Mouse (Mus musculus): Measurements from ENCODE around the gene Gm26938. TPM values are rescaled to one million over a fixed set of nuclear protein-coding genes. Genes with fewer than 3 reads are reported as not detected.

The Gm26938 gene
- polyA plus RNA-seq, 1 experiment from 2014 or later = not detected

GRCm38 (mm10) chr5:139801880-139802279 lies 24.3 kb downstream of the Gm26938 start:
- Histone ChIP-seq H3K9ac (0 out of 2 replicates have a peak overlapping the region, but pooled peaks have one; percentile 79), H3K9me3 (replicated peaks) (no peaks in the 10 kb centered on the region), H3K36me3 (peaks cover 68% of the 10 kb centered on the region), H3K4me2 (no peak overlapping the region), H3K4me1 (replicated peaks) (peaks cover 97% of the 10 kb centered on the region), H3K27ac (peak overlapping the region; percentile 100), H3K4me3 (replicated peaks) (no peak overlapping the region), H3K27me3 (no peaks in the 10 kb centered on the region)
- DNase-seq (no peak), ATAC-seq (ENCODE audit: low read depth) (no peak)
- 88% methylated on average over 10 of the region's 10 CpGs for WGBS (ENCODE audit: insufficient replicate concordance)

- peaks cover 72% of the 10 kb centered on the region for H3K36me3 ChIP-seq
- H3K4me3 ChIP-seq (replicated peaks) = no peak overlapping the region
- H3K4me2 ChIP-seq = no peak overlapping the region
- 91% methylated on average over 8 of the region's 8 CpGs for WGBS (ENCODE audit: insufficient replicate concordance)
- no peak overlapping the region for H3K9ac ChIP-seq
- no peaks in the 10 kb centered on the region for H3K27me3 ChIP-seq
- DNase-seq (no peak), ATAC-seq (ENCODE audit: low read depth) (no peak)
- H3K27ac ChIP-seq = peak overlapping the region; percentile 62
- H3K4me1 ChIP-seq (replicated peaks) = peaks cover 97% of the 10 kb centered on the region
- no peaks in the 10 kb centered on the region for H3K9me3 ChIP-seq (replicated peaks)
These were observed 25.0 kb downstream of the Gm26938 start for GRCm38 (mm10) chr5:139801231-139801630.

- Histone ChIP-seq H3K27ac (peak overlapping the region; percentile 55; the same call in 1 of the 2 replicates), H3K36me3 (peaks cover 79% of the 10 kb centered on the region), H3K9me3 (replicated peaks) (no peaks in the 10 kb centered on the region), H3K9ac (no peak overlapping the region), H3K27me3 (no peaks in the 10 kb centered on the region), H3K4me1 (replicated peaks) (peaks cover 97% of the 10 kb centered on the region), H3K4me3 (replicated peaks) (no peak overlapping the region), H3K4me2 (no peak overlapping the region)
- no peak for ATAC-seq (ENCODE audit: low read depth)
- 92% methylated on average over 33 of the region's 33 CpGs for WGBS (ENCODE audit: insufficient replicate concordance)
- no peak for DNase-seq
These were observed 26.2 kb downstream of the Gm26938 start for GRCm38 (mm10) chr5:139799801-139800590.

- peak overlapping the region; percentile 55 for H3K27ac ChIP-seq
These were observed 27.2 kb downstream of the Gm26938 start for GRCm38 (mm10) chr5:139799041-139799440.

GRCm38 (mm10) chr5:139798168-139798900 lies 27.9 kb downstream of the Gm26938 start:
- ATAC-seq (ENCODE audit: low read depth) (no peak), DNase-seq (no peak)
- Histone ChIP-seq H3K9ac (no peak overlapping the region), H3K27me3 (no peaks in the 10 kb centered on the region), H3K4me3 (replicated peaks) (no peak overlapping the region), H3K4me1 (replicated peaks) (peaks cover 96% of the 10 kb centered on the region), H3K4me2 (no peak overlapping the region), H3K36me3 (peaks cover 93% of the 10 kb centered on the region), H3K27ac (peak overlapping the region; percentile 99), H3K9me3 (replicated peaks) (no peaks in the 10 kb centered on the region)
- 73% methylated on average over 12 of the region's 12 CpGs for WGBS (ENCODE audit: insufficient replicate concordance)

More at GRCm38 (mm10) chr5:139799041-139799440, 27.2 kb downstream of the Gm26938 start:
- Histone ChIP-seq H3K4me1 (replicated peaks) (peaks cover 97% of the 10 kb centered on the region), H3K4me2 (no peak overlapping the region), H3K9ac (no peak overlapping the region), H3K9me3 (replicated peaks) (no peaks in the 10 kb centered on the region), H3K36me3 (peaks cover 88% of the 10 kb centered on the region), H3K27me3 (no peaks in the 10 kb centered on the region), H3K4me3 (replicated peaks) (no peak overlapping the region)
- no peak for DNase-seq
- ATAC-seq (ENCODE audit: low read depth) = no peak
- WGBS (ENCODE audit: insufficient replicate concordance) = 92% methylated on average over 9 of the region's 9 CpGs

- Histone ChIP-seq H3K9ac (no peak overlapping the region), H3K27ac (peak overlapping the region; percentile 99), H3K27me3 (no peaks in the 10 kb centered on the region), H3K4me2 (peak overlapping the region; percentile 83; the same call in 1 of the 2 replicates), H3K4me3 (replicated peaks) (no peak overlapping the region), H3K4me1 (replicated peaks) (peaks cover 96% of the 10 kb centered on the region), H3K36me3 (peaks cover 90% of the 10 kb centered on the region), H3K9me3 (replicated peaks) (no peaks in the 10 kb centered on the region)
- no peak for ATAC-seq (ENCODE audit: low read depth)
- 67% methylated on average over 11 of the region's 11 CpGs for WGBS (ENCODE audit: insufficient replicate concordance)
- no peak for DNase-seq
These were observed 28.6 kb downstream of the Gm26938 start for GRCm38 (mm10) chr5:139797473-139798167.

- DNase-seq (no peak), ATAC-seq (ENCODE audit: low read depth) (no peak)
- peaks cover 82% of the 10 kb centered on the region for H3K36me3 ChIP-seq
- peak overlapping the region; percentile 6; the same call in 1 of the 2 replicates for H3K4me3 ChIP-seq (replicated peaks)
- peak overlapping the region; percentile 99 for H3K27ac ChIP-seq
- H3K9ac ChIP-seq = peak overlapping the region; percentile 44; the same call in 1 of the 2 replicates
- WGBS (ENCODE audit: insufficient replicate concordance) = 50% methylated on average over 13 of the region's 13 CpGs
- H3K27me3 ChIP-seq = no peaks in the 10 kb centered on the region
- peaks cover 96% of the 10 kb centered on the region for H3K4me1 ChIP-seq (replicated peaks)
- no peaks in the 10 kb centered on the region for H3K9me3 ChIP-seq (replicated peaks)
- H3K4me2 ChIP-seq = peak overlapping the region; percentile 83
These were observed 29.3 kb downstream of the Gm26938 start for GRCm38 (mm10) chr5:139796900-139797299.

GRCm38 (mm10) chr5:139796001-139796620 lies 30.1 kb downstream of the Gm26938 start:
- Histone ChIP-seq H3K4me3 (replicated peaks) (peak overlapping the region; percentile 100), H3K9ac (peak overlapping the region; percentile 100; the same call in 1 of the 2 replicates), H3K4me1 (replicated peaks) (peaks cover 90% of the 10 kb centered on the region), H3K36me3 (peaks cover 74% of the 10 kb centered on the region), H3K27me3 (no peaks in the 10 kb centered on the region), H3K27ac (peak overlapping the region; percentile 99), H3K9me3 (replicated peaks) (no peaks in the 10 kb centered on the region), H3K4me2 (peak overlapping the region; percentile 83)
- WGBS (ENCODE audit: insufficient replicate concordance) = 74% methylated on average over 9 of the region's 9 CpGs
- no peak for ATAC-seq (ENCODE audit: low read depth)
- no peak for DNase-seq

- H3K4me1 ChIP-seq (replicated peaks) = peaks cover 90% of the 10 kb centered on the region
- peaks cover 63% of the 10 kb centered on the region for H3K36me3 ChIP-seq
- H3K27me3 ChIP-seq = no peaks in the 10 kb centered on the region
- H3K27ac ChIP-seq = peak overlapping the region; percentile 99
- H3K9me3 ChIP-seq (replicated peaks) = no peaks in the 10 kb centered on the region
- peak overlapping the region; percentile 83 for H3K4me2 ChIP-seq
- ATAC-seq (ENCODE audit: low read depth) (peak; percentile 54), DNase-seq (peak; percentile 63)
- peak overlapping the region; percentile 100 for H3K4me3 ChIP-seq (replicated peaks)
- WGBS (ENCODE audit: insufficient replicate concordance) = 40% methylated on average over 10 of the region's 10 CpGs
- H3K9ac ChIP-seq = peak overlapping the region; percentile 100
These were observed 31.3 kb downstream of the Gm26938 start for GRCm38 (mm10) chr5:139794938-139795337.

GRCm38 (mm10) chr5:139794137-139794536 lies 32.1 kb downstream of the Gm26938 start:
- Histone ChIP-seq H3K9me3 (replicated peaks) (no peaks in the 10 kb centered on the region), H3K4me2 (peak overlapping the region; percentile 83), H3K4me3 (replicated peaks) (peak overlapping the region; percentile 100), H3K27ac (peak overlapping the region; percentile 99), H3K27me3 (no peaks in the 10 kb centered on the region), H3K9ac (peak overlapping the region; percentile 100), H3K36me3 (peaks cover 55% of the 10 kb centered on the region), H3K4me1 (replicated peaks) (peaks cover 89% of the 10 kb centered on the region)
- no peak for ATAC-seq (ENCODE audit: low read depth)
- DNase-seq = no peak
- 72% methylated on average over 5 of the region's 5 CpGs for WGBS (ENCODE audit: insufficient replicate concordance)

Measured in liver, embryonic 13.5 days (tissue).